Mouse (Mus musculus) R1 (cell line): ENCODE measurements around the gene Elmo2.

Source experiments
- DNase-seq: peaks from one replicate; pipeline ENCODE4 v3.0.0-alpha.2; 2018; ENCODE audit warnings: low read depth, low spot score

Gene Elmo2

DNA sequence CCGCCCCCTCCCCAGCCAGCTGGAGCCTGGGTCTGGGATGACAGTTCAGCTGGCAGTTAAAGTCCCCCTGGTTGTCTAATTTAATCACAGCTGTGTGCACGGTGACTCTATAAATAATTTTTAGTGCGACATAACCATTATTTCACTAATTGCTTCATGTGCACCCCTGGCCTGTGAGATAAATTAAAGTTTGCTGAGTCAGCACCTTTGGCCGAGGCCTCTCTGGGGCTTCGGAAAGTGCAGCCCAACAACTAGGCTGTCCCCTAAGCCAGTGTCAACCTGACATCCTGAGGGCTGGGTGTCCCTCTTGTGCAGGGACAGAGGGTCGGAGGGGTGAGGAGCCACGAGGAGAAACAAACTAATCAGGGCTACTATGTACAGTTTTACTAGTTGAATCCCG, 66.4 kb downstream of the Elmo2 start:
- no peak for DNase-seq

DNA sequence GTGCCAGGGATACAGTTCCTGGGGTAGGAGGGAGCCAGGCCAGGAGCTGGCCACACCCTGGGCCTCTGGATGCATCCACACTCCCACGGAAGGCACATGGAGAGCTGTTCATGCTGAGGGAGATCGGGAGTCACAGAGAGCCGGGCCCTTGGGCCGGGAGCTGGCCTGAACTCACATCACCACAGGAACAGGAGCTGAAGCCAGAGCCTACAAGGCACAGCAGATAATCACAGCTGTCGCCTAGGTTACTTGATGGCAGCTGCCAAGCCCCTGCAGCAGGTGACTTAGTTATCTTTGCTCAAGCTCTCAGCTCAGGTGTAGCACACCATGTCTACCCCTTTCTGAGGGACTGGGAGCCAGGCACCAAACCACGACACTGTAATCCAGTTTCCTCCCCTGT, 68.0 kb downstream of the Elmo2 start:
- DNase-seq, result no peak

DNA sequence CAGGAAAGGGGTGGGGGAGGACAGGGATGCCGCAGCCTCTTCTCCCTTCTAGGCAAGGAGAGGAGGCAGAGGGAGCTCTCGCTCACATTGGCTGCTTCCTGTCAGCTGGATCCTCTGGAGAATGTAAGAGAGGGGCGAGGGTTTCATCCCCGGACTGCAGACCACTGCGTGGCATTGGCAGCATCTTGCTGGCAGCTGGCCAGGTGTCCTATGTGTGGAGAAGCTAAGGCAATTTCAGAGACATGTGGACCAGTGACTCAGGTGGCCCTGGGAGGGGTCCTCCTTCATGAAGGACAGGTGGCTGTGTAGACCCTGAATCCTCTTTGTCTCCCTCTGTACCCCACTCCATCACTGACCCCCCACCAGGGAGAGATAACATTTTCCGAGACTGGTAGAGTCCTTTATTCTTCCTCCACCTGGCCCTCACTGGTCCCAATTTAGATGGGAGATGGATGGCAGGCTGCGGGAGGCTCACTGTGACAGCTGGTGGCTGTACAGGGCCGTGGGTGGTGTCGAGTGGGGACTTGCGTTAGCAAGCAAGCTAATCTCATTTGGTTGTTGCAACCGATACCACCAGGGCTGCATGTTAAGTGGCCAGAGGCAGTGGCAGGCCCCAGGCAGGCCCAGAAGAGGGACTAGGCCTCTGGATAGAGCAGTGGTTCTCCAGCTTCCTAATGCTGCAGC, 69.0 kb downstream of the Elmo2 start:
- no peak for DNase-seq

DNA sequence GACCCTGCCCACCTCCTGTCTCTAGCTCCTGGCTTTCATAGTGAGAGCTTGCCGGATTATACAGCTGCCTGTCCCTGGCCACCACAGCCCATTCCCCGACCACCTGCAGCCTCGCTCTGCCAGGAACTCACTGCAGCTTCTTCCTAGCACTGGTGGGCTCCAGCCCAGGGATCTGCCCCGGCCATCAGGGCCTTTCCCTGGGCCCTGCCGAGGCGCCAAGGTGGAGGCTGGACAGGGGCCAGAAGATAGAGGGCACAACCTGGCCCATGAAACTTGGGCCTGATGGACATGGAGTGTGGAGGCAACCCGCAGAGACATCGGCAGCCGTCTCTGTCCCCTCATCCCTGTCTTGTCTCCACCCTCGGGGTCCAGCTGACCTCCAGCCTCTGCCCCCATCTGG, 70.1 kb downstream of the Elmo2 start:
- DNase-seq, result no peak

DNA sequence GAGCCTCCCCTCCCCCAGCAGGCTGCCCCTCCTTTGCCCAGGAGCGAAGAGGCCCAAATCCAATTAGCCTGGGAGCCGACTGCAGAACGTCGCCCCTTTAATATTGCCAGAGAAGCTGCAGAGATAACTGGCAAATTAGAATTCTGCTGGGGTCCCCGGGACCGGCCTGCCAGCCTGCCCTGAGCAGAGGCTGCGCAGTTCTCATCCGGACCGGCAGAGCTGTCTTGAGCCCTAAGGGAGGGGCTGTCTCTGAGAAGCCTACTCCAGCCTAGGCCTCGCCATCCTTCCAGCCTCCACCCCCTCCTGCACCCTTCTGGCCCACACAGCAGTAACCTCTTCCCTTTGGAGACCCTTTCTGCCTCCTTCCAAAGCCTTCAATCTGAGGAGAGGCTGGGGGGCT, 72.4 kb downstream of the Elmo2 start:
- no peak for DNase-seq

DNA sequence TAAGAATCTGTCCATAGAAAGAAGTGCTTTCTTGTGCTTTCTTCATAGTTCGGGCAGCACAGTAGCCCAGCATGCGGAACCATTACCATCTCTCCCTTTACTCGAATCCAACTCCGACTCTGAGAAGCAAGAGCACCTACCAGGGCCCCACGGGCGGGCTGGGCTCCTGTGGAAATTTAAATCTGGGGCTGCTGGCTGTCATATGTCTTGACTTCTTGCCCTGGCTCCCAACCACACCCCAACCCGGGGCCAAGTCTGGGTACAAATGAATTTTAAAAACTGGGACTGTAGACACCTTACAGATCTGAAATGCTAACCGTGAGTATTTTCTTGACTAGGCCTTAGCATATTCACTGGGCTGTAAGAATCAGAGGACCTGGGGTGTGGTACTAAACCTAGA, 73.0 kb downstream of the Elmo2 start:
- no peak for DNase-seq

DNA sequence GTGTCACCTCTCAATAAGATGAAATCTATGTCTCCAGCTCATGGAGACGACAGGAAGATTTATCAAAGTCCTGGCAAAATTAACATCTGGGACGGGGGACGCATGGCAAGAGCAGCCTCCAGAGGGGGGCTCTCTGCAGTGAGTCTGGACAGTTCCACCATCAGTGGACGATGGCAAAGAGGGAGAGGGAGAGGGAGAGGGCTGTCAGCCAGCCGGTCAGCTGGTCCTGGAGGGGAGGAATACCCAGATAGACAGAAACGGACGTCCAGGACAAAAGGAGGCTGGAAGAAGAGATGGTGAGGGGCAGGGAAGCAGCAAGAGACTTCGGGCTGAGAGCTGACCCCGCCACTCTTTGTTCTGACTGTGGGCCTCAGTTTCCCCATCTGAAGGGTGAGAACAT, 73.5 kb downstream of the Elmo2 start:
- no peak for DNase-seq

DNA sequence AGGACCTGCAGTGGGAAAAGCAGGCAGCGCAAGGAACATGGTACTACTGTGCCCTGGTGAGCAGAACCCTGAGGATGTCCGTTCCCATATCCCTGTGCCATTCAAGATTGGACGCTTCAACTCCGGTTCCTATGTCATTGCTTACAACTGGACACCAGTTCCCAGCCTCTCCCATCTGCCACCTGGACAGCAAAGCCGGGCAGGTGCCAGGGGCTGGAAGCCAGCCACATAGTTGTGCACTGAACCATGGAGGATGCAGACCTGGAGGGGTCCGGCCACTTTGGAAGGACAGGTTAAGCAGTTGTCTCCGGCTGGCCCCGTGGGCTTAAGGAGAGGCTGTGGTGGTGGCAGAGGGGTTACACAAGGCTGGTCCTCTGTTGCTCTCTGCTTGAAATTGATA, 73.9 kb downstream of the Elmo2 start:
- no peak for DNase-seq

DNA sequence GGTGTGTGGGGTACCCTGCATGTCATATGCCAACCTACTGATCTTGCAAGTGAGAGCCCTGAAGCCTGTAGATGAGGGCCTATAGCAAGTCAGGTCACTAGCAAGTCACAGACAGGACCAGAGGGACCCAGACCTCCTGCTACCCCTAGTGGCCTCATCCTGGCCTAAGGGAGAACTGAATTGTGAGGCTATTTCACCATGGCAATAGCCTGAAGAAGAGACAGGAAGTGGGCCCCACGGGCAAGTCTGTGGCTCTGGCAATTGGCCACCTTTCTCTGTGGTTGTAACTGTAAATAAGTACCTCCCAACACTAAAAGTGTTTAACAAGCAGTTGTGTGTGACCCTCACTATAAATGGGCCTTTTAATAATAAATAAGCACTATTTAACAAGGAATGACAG, 75.4 kb downstream of the Elmo2 start:
- DNase-seq, result no peak

DNA sequence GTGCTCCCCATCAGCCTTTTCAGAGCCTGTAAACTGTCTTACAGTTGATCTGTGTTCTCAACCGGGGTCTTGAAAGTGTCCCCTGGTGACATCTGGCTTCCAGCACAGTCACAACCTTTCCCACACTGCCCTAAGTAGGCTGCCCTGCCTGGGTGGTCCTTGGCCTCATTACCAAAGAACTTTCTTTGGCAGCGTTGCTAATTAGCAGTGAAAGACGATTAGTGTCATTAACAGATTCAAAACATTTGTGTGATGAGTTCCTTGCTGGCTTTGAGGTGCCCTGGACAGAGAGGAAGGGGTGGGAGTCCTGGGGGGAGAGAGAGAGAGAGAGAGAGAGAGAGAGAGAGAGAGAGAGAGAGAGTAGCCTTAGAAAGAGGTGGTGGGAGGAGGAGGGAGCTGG, 77.3 kb downstream of the Elmo2 start:
- DNase-seq, result no peak

DNA sequence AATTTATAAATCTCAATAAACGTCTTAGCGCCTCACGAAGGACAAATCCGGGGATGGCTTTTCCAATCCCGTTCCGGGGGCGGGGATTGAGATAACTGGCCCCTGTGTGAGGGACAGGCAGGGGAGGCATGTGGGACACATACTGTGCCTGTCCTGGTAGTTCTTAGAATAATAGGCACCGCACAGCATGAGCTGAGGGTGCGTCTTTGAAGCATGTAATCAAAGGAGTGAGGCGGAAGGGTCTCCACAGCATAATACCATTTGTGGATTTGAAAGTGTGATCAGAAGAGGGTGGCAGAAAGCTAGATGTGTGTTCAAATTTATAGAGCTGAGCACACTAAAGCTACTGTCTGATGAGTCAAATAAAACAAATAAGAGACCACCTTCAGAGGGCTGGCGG, 79.9 kb downstream of the Elmo2 start:
- no peak for DNase-seq

DNA sequence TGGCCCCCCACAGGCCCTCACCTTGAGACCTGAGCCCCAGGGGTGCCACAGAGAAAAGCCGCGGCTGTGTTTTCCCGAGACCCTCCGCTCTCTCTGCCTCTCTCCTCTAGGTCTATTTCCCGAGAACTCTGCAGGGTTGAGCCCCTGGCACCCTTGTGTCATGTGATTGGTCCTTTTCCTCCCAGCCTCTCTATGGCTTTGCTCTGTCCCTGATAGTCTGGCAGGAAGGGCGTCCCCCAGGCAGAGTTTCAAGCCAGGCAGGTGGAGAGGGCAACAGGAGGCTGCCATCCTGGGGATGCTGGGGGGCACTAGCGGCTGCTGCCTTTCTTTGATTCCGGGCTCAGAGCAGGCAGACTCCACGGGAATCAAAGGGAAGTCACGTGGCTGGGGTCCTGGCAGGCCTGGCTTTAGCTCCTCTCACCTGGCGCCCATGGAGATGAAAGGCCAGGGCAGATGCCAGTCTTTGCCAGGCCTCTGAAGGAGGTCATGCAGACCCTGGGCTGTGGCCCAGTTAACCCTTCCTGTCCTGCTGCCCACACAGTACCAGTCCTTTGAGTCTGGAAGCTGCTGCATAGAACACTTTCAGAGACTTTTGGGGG, 83.1 kb downstream of the Elmo2 start:
- no peak for DNase-seq

DNA sequence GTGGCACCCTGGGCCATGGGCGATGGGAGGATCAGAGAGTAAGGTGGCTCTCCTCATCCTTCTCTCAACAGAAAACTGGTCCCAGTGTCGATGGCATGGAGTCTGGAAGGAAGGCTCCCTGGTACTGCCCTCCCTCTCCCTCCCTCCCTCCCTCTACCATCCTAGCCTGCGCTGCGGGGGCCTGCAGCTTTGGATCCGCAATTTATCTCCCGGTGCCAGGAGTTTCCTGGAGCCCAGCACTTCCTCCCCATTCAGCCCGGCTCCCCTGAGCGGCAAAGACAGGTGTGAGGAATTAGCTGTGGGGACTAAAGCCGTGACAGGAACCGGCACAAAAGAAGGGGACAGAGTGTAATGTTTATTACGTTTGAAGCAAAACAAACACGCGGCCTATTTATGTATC, 83.7 kb downstream of the Elmo2 start:
- no peak for DNase-seq

DNA sequence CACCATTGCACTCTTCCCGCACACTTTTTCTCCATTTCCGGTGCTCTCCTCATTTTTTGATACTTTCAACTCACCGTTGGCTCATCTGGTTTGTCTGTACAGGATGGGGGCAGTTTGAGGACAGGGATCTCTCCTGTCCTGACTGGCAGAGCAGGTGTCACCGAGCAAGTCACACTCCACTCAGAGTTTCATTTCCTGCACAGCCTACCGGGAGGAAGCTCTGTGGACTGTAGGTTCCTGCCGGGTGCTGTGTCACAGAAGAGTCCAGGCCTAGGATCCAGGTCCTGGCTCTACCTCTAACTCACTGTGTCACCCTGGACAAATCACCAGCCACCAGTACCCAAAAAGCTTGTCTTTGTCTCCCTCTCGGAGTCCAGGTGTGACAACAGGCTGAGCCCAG, 84.5 kb downstream of the Elmo2 start:
- no peak for DNase-seq

DNA sequence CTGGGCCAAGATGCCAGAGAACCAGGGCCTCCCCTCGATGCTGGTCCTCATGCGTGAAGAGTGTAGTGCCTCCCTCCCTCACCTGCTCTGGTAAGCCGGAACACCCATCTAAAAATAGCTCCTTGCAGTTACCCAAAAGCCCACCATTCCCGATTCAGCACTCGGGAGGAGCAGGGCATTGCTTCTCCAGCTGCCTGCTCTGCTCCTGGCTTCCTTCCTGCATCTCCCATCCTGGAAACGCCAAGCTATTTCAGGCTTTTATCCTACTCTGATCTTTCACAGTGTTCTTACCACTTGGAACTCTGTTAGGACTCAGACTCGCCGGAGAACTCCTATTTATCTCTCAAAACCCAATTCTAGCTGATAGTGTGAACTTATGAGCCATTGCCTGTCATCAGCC, 85.9 kb downstream of the Elmo2 start:
- no peak for DNase-seq

DNA sequence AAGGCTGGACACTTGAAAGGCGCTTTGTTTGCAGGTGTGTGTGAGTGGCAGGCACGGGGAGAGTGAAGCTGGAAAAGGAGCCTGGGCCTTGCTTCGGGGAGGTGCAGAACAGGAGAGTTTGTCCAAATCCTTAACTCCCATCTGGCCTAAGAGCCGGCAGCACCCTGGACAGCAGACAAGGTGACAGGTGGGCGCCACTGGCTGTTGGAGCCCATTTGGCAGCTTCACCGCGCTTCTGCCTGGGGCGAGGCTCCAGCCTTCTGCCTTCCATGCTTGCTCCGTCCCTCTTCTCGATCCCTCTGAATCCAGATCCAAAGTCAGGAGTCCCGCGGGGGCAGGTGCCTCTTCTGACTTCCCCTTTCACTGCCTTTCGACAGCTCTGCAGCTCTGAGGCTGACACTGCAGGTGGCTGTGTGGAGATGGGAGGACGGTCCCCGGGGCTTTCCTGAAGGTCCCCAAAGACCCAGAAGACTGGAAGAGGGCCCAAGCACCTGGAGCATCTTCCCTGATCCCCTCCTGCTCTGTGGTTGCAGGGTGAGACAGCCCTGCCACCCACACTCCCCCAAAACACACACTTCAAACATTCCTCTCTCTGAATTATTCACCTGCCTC, 86.6 kb downstream of the Elmo2 start:
- peak; percentile 56 for DNase-seq

DNA sequence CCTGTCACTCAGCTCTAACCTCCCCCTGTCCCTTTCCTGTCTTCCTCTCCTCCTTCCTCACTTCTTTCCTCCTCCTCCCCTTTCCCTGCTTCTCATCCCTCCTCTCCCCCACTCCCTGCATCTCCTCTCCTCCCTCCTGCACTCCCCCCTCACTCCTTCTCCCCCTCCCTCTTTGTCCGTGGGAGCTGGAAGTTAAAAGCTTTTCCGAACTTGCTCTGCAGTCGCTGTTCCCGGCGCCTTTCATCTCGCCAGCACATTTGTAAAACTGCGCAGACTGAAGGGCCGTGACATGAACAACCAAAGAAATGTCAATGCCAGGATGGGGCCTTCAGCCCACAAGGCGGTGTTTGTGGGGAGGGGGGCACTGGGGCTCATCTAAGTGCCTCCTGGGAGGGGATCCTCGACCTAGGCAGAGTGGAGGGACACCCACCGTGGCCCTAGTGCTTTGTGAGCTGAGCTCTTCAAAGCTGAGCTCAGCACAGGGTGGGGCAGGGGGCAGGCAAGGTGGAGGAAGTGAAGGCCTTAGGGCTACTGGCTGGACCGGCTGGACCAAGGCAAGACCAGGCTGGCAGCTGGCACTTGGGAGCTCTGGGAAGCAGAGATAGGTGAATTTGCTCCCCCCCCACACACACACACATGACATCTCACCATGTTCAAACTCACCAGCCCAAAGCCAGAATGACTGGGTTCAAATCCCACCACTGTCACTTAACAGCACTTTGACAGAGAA, 87.7 kb downstream of the Elmo2 start:
- DNase-seq, result no peak
